Mouse (Mus musculus): ENCODE data around the gene Gm20604. TPM values are rescaled to one million over a fixed set of nuclear protein-coding genes. Genes with fewer than 3 reads are reported as not detected.

The Gm20604 gene
- total RNA-seq, 2 experiments from 2014 or later = 5.4 to 10.6 TPM

Other genes with a start within 250 kb of the Gm20604 start
- not detected in 2 replicates for gene Chga, start 203.7 kb downstream of the Gm20604 start, total RNA-seq (2015)
- not detected in 2 replicates for gene Chga, start 203.7 kb downstream of the Gm20604 start, total RNA-seq (2017)
- 10.4 and 10.7 TPM in 2 replicates for gene Itpk1, start 53.7 kb downstream of the Gm20604 start, total RNA-seq (2015)
- 14.0 and 16.6 TPM in 2 replicates for gene Itpk1, start 53.7 kb downstream of the Gm20604 start, total RNA-seq (2017)
- gene Moap1, start 15.0 kb downstream of the Gm20604 start, total RNA-seq (2015) = 7.1 and 10.4 TPM in 2 replicates
- gene Moap1, start 15.0 kb downstream of the Gm20604 start, total RNA-seq (2017) = 9.9 and 12.2 TPM in 2 replicates
- gene Tmem251, start 14.9 kb downstream of the Gm20604 start, total RNA-seq (2015) = 13.4 and 13.9 TPM in 2 replicates
- 9.7 and 11.4 TPM in 2 replicates for gene Tmem251, start 14.9 kb downstream of the Gm20604 start, total RNA-seq (2017)
- not detected in 2 replicates for gene Gm28051, start 907 bp downstream of the Gm20604 start, total RNA-seq (2015)
- not detected in 2 replicates for gene Gm28051, start 907 bp downstream of the Gm20604 start, total RNA-seq (2017)
- 22.2 and 26.1 TPM in 2 replicates for gene Gon7, start 869 bp downstream of the Gm20604 start, total RNA-seq (2015)
- gene Gon7, start 869 bp downstream of the Gm20604 start, total RNA-seq (2017) = 14.0 and 29.9 TPM in 2 replicates
- gene Ubr7, start 705 bp downstream of the Gm20604 start, total RNA-seq (2015) = 15.8 and 21.5 TPM in 2 replicates
- gene Ubr7, start 705 bp downstream of the Gm20604 start, total RNA-seq (2017) = 29.5 and 37.3 TPM in 2 replicates
- 22.4 and 27.8 TPM in 2 replicates for gene Btbd7, start 119.8 kb upstream of the Gm20604 start, total RNA-seq (2015)
- gene Btbd7, start 119.8 kb upstream of the Gm20604 start, total RNA-seq (2017) = 26.7 and 27.2 TPM in 2 replicates
- not detected in 2 replicates for gene Cox8c, start 140.6 kb upstream of the Gm20604 start, total RNA-seq (2015)
- gene Cox8c, start 140.6 kb upstream of the Gm20604 start, total RNA-seq (2017) = not detected in 2 replicates
- not detected in 2 replicates for gene Unc79, start 190.2 kb upstream of the Gm20604 start, total RNA-seq (2015)
- gene Unc79, start 190.2 kb upstream of the Gm20604 start, total RNA-seq (2017) = not detected in 2 replicates